Mouse (Mus musculus): ENCODE measurements around the gene Hoxc12.

GRCm38 (mm10) chr15:102954192-102955006 lies 17.8 kb downstream of the Hoxc12 start, which contains the start of gene Hoxc11:
- TF ChIP-seq MAX (IDR thresholded peaks at IDR 0.05; ENCODE audit: low read length) (no peak), POLR2A (IDR thresholded peaks at IDR 0.05; ENCODE audit: control insufficient read depth in 1 of 2, insufficient read depth in 1 of 2, low read depth in 1 of 2, low read length in 2 of 2, poor library complexity in 1 of 2) (no peak), GATA1 (IDR thresholded peaks at IDR 0.05; ENCODE audit: low read depth, low read length) (no peak)

All from MEL (cell line).